Mouse (Mus musculus): Measurements from ENCODE around the gene Gng13. TPM values are rescaled to one million over a fixed set of nuclear protein-coding genes. Genes with fewer than 3 reads are reported as not detected.
A peak's percentile ranks its signal among the peaks of the same experiment; 100 is the strongest.

Gng13 gene
- polyA plus RNA-seq, 1 experiment: 12.4 TPM

DNA sequence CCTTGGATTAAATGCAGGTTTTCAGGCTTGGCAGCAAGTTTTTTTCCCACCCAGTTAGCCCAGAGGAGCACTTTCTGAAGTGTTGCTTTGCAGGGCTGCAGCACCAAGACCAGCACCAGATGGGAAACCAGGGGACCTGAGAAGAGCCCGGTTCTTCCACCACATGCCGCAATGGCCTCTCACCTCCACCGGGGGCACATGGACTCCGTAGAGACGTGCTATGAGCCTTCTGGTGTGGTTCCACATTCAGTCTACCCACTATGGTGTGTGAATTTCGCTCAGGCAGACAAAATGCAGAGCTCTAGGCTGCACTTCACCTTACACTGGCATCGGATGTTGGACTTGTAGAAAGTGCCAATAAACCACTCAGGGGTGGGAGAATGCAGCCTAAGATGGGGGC, 30.6 kb upstream of the Gng13 start:
- no peaks in the 10 kb centered on the region for H3K4me1 ChIP-seq (ENCODE audit: control insufficient read depth, insufficient read depth, low read length)
- H3K27ac ChIP-seq (ENCODE audit: insufficient read depth, low read length): no peak overlapping the region
- no peaks in the 10 kb centered on the region for H3K36me3 ChIP-seq (ENCODE audit: control insufficient read depth, insufficient read depth, low read length, poor library complexity, severe bottlenecking)
- H3K4me3 ChIP-seq (ENCODE audit: low read depth, low read length): no peak overlapping the region
- H3K9me3 ChIP-seq (replicated peaks; ENCODE audit: control insufficient read depth, insufficient read depth, low read length, poor library complexity, severe bottlenecking): no peaks in the 10 kb centered on the region
- peak; percentile 24 for TF ChIP-seq CTCF (IDR thresholded peaks at IDR 0.05; ENCODE audit: low read depth, low read length)
- TF ChIP-seq POLR2A (IDR thresholded peaks at IDR 0.05; ENCODE audit: insufficient read depth, low read length): no peak
- no peaks in the 10 kb centered on the region for H3K27me3 ChIP-seq (ENCODE audit: control insufficient read depth, insufficient read depth, low read length, poor library complexity, severe bottlenecking)
- no peak overlapping the region for H3K9ac ChIP-seq (ENCODE audit: low read depth, poor library complexity, severe bottlenecking)

- H3K9ac ChIP-seq (ENCODE audit: low read depth, poor library complexity, severe bottlenecking): no peak overlapping the region
- no peaks in the 10 kb centered on the region for H3K9me3 ChIP-seq (replicated peaks; ENCODE audit: control insufficient read depth, insufficient read depth, low read length, poor library complexity, severe bottlenecking)
- no peaks in the 10 kb centered on the region for H3K36me3 ChIP-seq (ENCODE audit: control insufficient read depth, insufficient read depth, low read length, poor library complexity, severe bottlenecking)
- no peak overlapping the region for H3K4me3 ChIP-seq (ENCODE audit: low read depth, low read length)
- no peak overlapping the region for H3K27ac ChIP-seq (ENCODE audit: insufficient read depth, low read length)
- no peaks in the 10 kb centered on the region for H3K27me3 ChIP-seq (ENCODE audit: control insufficient read depth, insufficient read depth, low read length, poor library complexity, severe bottlenecking)
- no peaks in the 10 kb centered on the region for H3K4me1 ChIP-seq (ENCODE audit: control insufficient read depth, insufficient read depth, low read length)
- TF ChIP-seq POLR2A (IDR thresholded peaks at IDR 0.05; ENCODE audit: insufficient read depth, low read length) (no peak), EP300 (IDR thresholded peaks at IDR 0.05; ENCODE audit: insufficient read depth, low read depth, low read length) (no peak), CTCF (IDR thresholded peaks at IDR 0.05; ENCODE audit: low read depth, low read length) (no peak)
These were observed 28.0 kb upstream of the Gng13 start for GRCm38 (mm10) chr17:25688922-25689321.

DNA sequence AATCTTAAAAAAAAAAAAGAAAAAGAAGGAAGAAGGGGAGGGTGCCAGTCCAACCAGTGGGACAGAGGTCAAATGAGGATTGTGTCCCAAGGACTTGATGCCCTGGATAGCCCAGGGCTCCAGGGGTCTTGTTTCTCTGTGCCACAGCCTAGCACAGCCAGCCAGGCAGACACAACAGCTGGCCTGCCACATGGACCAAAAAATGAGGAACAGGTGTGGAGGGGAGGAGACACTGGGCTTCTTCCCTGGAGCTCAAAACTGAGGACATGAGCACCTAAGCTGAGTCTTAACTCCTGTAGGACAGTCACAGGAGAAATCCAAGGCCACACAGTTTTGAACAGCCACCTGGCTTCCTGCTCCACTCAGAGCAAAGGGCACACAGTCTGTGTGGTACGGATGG, 20.7 kb upstream of the Gng13 start:
- H3K4me1 ChIP-seq (ENCODE audit: control insufficient read depth, insufficient read depth, low read length): no peaks in the 10 kb centered on the region
- no peaks in the 10 kb centered on the region for H3K27me3 ChIP-seq (ENCODE audit: control insufficient read depth, insufficient read depth, low read length, poor library complexity, severe bottlenecking)
- H3K36me3 ChIP-seq (ENCODE audit: control insufficient read depth, insufficient read depth, low read length, poor library complexity, severe bottlenecking): no peaks in the 10 kb centered on the region
- no peak overlapping the region for H3K4me3 ChIP-seq (ENCODE audit: low read depth, low read length)
- no peak overlapping the region for H3K9ac ChIP-seq (ENCODE audit: low read depth, poor library complexity, severe bottlenecking)
- H3K27ac ChIP-seq (ENCODE audit: insufficient read depth, low read length): no peak overlapping the region
- no peak for TF ChIP-seq CTCF (IDR thresholded peaks at IDR 0.05; ENCODE audit: low read depth, low read length)
- no peak for TF ChIP-seq POLR2A (IDR thresholded peaks at IDR 0.05; ENCODE audit: insufficient read depth, low read length)
- TF ChIP-seq EP300 (IDR thresholded peaks at IDR 0.05; ENCODE audit: insufficient read depth, low read depth, low read length): no peak
- H3K9me3 ChIP-seq (replicated peaks; ENCODE audit: control insufficient read depth, insufficient read depth, low read length, poor library complexity, severe bottlenecking): no peaks in the 10 kb centered on the region

- no peaks in the 10 kb centered on the region for H3K9me3 ChIP-seq (replicated peaks; ENCODE audit: control insufficient read depth, insufficient read depth, low read length, poor library complexity, severe bottlenecking)
- TF ChIP-seq EP300 (IDR thresholded peaks at IDR 0.05; ENCODE audit: insufficient read depth, low read depth, low read length) (no peak), POLR2A (IDR thresholded peaks at IDR 0.05; ENCODE audit: insufficient read depth, low read length) (no peak), CTCF (IDR thresholded peaks at IDR 0.05; ENCODE audit: low read depth, low read length) (peak; percentile 53)
- no peaks in the 10 kb centered on the region for H3K27me3 ChIP-seq (ENCODE audit: control insufficient read depth, insufficient read depth, low read length, poor library complexity, severe bottlenecking)
- no peak overlapping the region for H3K9ac ChIP-seq (ENCODE audit: low read depth, poor library complexity, severe bottlenecking)
- H3K36me3 ChIP-seq (ENCODE audit: control insufficient read depth, insufficient read depth, low read length, poor library complexity, severe bottlenecking): no peaks in the 10 kb centered on the region
- no peak overlapping the region for H3K27ac ChIP-seq (ENCODE audit: insufficient read depth, low read length)
- H3K4me3 ChIP-seq (ENCODE audit: low read depth, low read length): no peak overlapping the region
- no peaks in the 10 kb centered on the region for H3K4me1 ChIP-seq (ENCODE audit: control insufficient read depth, insufficient read depth, low read length)
These were observed 18.5 kb upstream of the Gng13 start for GRCm38 (mm10) chr17:25698446-25698845.

GRCm38 (mm10) chr17:25700863-25701496, 16.0 kb upstream of the Gng13 start:
- no peak for TF ChIP-seq POLR2A (IDR thresholded peaks at IDR 0.05; ENCODE audit: insufficient read depth, low read length)
- peak; percentile 76 for TF ChIP-seq CTCF (IDR thresholded peaks at IDR 0.05; ENCODE audit: low read depth, low read length)
- Histone ChIP-seq H3K27ac (ENCODE audit: insufficient read depth, low read length) (no peak overlapping the region), H3K27me3 (ENCODE audit: control insufficient read depth, insufficient read depth, low read length, poor library complexity, severe bottlenecking) (no peaks in the 10 kb centered on the region), H3K36me3 (ENCODE audit: control insufficient read depth, insufficient read depth, low read length, poor library complexity, severe bottlenecking) (no peaks in the 10 kb centered on the region), H3K4me3 (ENCODE audit: low read depth, low read length) (no peak overlapping the region), H3K4me1 (ENCODE audit: control insufficient read depth, insufficient read depth, low read length) (no peaks in the 10 kb centered on the region), H3K9me3 (replicated peaks; ENCODE audit: control insufficient read depth, insufficient read depth, low read length, poor library complexity, severe bottlenecking) (no peaks in the 10 kb centered on the region), H3K9ac (ENCODE audit: low read depth, poor library complexity, severe bottlenecking) (no peak overlapping the region)

DNA sequence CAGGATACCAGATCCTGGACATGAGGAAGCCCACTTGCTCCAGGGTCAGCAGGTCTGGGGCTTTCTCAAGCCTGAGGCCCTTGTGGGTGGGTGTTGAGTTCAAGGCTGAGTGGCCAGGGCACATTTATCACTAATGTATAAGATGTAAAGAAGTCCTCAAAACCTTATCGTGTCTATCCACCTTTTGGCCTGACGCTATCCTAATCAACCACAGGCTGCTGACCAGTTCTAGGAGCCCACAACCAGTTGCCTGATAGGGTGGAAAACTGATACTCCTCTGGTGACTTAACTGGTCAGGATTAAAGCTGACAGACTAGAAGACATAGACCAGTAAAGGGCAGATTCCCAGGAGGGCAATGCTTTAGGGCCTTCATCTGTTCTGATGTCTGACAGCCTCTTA, 7.0 kb upstream of the Gng13 start:
- Histone ChIP-seq H3K36me3 (ENCODE audit: control insufficient read depth, insufficient read depth, low read length, poor library complexity, severe bottlenecking) (no peaks in the 10 kb centered on the region), H3K27ac (ENCODE audit: insufficient read depth, low read length) (no peak overlapping the region), H3K9me3 (replicated peaks; ENCODE audit: control insufficient read depth, insufficient read depth, low read length, poor library complexity, severe bottlenecking) (peaks cover 13% of the 10 kb centered on the region), H3K9ac (ENCODE audit: low read depth, poor library complexity, severe bottlenecking) (no peak overlapping the region), H3K27me3 (ENCODE audit: control insufficient read depth, insufficient read depth, low read length, poor library complexity, severe bottlenecking) (no peaks in the 10 kb centered on the region), H3K4me3 (ENCODE audit: low read depth, low read length) (no peak overlapping the region), H3K4me1 (ENCODE audit: control insufficient read depth, insufficient read depth, low read length) (no peaks in the 10 kb centered on the region)
- no peak for TF ChIP-seq CTCF (IDR thresholded peaks at IDR 0.05; ENCODE audit: low read depth, low read length)
- TF ChIP-seq POLR2A (IDR thresholded peaks at IDR 0.05; ENCODE audit: insufficient read depth, low read length): no peak
- no peak for TF ChIP-seq EP300 (IDR thresholded peaks at IDR 0.05; ENCODE audit: insufficient read depth, low read depth, low read length)

All from ES-Bruce4 (cell line).